Mouse (Mus musculus): ENCODE data around the gene Gtf2h1.
"Not testable (repeated sequence)": the region's sequence is repeated elsewhere in the genome, so short reads cannot be mapped to it uniquely, and the experiment has no call there.

Gtf2h1 gene

GRCm38 (mm10) chr7:46795287-46796205 is at the start of gene Gtf2h1, which contains the start of gene Hps5:
Gtf2h1 (plus strand) TSS chr7:46796103.
Hps5 (minus strand) TSS chr7:46796064.
- DNase-seq (ENCODE audit: low read depth, low spot score), result peak; percentile 99

DNA sequence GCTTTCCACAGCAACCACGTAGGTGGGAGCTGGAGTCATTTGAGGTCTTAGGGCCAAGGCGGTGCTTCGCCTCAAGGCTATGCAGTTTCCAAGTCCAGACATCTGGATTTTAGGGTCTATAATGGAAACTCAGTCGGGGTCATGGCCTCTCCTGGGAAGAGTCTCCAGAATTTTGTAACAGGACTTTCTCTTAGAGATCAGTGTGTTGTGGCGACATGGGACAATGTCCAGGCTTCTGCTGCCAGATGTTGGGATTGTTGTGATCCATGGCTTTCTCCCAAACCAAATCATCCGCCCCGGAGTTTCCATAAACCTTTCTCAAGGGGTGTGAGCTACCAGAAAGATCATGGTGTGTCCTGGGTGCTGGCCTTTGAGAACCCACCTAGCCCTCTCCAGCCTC is 49.5 kb upstream of the Gtf2h1 start:
- DNase-seq (ENCODE audit: low read depth, low spot score), result no peak

DNA sequence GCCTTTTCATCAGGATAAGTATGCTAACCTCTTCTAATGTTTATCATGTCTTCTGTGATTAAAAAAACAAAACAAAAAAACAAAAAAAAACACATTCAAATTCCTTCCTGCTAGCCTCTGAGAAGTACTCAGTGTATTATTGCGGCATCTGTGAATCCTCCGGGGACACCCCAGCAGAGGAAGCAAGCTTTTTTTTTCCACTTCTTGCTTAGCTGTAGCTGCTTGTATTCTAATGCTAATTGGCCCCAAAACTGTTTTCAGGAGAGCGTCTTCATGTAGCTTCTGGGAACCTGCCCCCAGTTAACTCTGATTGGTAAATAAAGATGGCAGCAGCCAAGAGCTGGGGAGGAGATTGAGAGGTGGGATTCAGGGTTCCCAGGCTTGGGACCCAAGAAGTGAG is 47.4 kb upstream of the Gtf2h1 start:
- DNase-seq (ENCODE audit: low read depth, low spot score), result no peak

GRCm38 (mm10) chr7:46751490-46751889 is 44.4 kb upstream of the Gtf2h1 start, which contains the start of gene Saa2:
Saa2 (plus strand) TSS chr7:46751790.
- no peak for DNase-seq (ENCODE audit: low read depth, low spot score)

DNA sequence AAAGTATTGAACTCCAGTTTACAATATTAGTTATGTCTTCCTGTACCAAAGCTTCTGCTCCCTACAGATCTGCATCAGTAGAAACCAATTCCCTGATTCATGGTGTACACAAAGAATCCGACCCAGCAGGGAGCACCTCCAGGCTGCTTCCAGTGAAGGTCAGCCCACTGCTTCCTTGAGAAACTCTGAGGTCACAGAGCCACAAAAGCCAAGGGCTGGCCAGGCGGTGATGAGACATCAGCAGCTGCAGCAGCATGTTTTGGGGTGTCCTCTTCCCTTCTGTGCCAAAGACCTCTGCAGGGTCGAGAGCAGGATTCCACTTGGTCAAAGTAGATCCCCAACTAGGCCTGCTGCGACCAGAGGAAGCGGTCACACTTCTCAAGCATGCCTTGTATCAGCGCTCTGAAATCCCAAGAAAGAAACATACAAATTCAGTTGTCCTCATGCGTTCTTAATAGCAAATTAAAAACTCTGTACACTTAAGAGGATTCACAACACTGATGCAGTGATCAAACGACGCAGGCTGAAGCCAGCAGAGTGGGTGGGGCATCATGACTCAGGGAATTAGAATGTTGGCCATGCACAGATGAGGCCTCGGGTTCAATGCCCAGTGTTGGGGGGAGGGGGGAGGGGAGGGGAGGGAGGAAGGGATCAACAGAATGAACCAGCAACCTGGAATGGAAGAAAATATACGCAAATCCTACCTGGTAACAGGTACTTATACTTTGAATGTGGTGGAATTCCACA is 34.7 kb upstream of the Gtf2h1 start:
- DNase-seq (ENCODE audit: low read depth, low spot score), result no peak

DNA sequence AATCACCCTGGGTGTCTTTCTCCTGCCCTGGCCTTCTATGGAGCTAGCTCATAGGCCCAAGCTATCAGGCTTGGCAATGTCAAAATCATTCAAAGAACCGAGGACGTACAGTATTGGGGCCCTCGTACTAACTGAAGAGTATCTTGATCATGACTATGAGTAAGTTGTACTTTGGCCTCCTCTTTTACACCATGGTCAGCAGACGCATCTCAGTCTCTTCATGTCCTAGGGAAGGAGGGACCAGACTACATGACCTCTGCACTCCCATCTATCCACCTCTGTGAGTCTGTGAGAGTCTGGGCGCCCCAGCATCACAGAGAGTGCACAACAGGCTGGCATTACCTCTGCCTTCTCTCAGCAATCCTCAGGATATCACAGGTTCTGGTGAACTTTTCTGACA is 33.3 kb upstream of the Gtf2h1 start:
- DNase-seq (ENCODE audit: low read depth, low spot score), result no peak

- DNase-seq (ENCODE audit: low read depth, low spot score), result no peak
These were observed 31.2 kb upstream of the Gtf2h1 start for GRCm38 (mm10) chr7:46764672-46765071.

- no peak for DNase-seq (ENCODE audit: low read depth, low spot score)
These were observed 28.5 kb upstream of the Gtf2h1 start for GRCm38 (mm10) chr7:46767371-46767770.

DNA sequence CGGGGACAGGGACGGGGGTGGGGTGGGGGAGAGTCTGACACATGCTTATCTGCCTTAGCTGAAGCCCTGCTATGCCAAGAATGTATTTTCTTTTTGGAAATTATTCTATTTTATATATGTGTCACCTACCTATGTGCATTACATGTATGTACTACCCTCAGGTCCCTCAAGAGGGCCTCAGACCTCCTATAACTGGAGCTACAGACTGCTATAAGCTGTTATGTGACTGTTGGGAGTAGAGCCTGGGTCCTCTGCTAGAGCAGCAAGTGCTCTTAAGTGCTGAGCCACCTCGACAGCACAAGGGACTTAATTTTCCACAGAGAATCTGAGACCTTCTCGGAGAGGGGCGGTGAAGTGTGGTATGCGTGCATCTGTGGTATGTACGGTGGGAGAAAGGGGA is 27.5 kb upstream of the Gtf2h1 start:
- no peak for DNase-seq (ENCODE audit: low read depth, low spot score)

GRCm38 (mm10) chr7:46770706-46771105 is 25.2 kb upstream of the Gtf2h1 start:
- DNase-seq (ENCODE audit: low read depth, low spot score), result peak; percentile 56

DNA sequence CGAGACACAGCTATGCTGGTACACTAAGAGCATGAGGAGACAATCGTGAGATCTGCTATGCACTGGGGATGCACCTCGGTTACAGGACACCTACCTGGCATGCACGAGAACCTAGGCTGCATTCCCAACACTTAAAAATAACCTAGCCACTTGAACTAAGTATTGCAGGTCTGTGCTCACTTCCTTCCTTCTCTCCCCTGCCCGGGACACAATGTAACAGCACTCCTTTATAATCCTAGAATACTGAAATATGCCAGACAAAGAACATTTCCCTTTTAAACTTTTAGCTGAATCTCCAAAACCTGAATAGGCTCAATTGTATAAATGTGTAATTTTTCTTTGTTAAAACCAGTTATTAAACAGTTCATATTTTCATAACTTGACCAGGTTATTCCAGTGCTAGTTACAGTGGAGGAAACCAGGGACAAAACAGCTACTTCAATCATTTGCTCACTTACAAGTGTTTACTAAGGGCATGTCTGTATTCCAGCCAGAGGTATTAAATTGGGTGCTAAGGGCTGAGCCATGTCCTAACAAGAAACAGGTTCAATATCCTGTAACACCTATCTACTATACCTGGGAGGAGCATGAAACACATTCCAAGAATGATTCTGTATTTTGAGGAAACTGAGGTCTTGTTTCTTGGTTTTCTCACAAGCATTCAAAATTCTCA is 6.6 kb upstream of the Gtf2h1 start:
- no peak for DNase-seq (ENCODE audit: low read depth, low spot score)

DNA sequence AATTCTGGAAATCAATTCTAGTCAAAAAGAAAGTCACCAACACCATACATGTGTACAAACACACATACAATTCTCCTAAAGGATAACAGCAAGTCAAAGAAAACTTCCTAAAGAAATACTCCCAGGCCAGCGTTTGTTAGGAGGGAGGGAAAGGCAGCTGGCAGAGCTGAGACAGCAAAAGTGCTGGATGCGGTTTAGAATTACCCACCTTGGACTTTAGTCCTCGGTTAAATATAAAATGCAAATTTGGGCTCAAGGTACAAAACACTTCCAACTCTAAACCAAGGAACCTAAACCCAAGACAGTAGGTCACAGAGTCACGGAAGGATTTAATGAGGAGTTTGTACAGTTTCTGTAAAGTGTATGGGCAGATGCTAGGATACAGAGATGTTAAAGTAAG is 2.0 kb upstream of the Gtf2h1 start:
- DNase-seq (ENCODE audit: low read depth, low spot score), result no peak

GRCm38 (mm10) chr7:46796206-46796679 is 340 bp downstream of the Gtf2h1 start:
- DNase-seq (ENCODE audit: low read depth, low spot score), result no peak

DNA sequence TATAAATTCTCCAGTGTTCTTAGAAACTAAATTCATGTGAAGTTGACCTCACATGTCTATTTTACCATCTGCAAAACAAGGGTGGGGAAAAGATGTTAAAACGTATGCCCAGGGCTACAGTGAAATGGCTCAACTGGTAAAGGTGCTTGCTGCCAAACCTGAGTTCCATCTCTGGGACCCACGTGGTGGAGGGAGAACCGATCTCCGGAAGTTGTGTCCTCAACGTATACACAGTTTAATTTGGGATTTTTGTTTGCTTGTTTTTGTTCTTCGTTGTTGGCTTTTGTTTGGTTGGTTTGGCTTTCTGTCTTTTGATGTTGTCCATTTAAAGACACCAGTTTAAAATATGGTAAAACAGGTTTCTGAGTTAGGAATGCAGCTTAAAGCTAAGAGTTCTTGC is 876 bp downstream of the Gtf2h1 start:
- no peak for DNase-seq (ENCODE audit: low read depth, low spot score)

GRCm38 (mm10) chr7:46810325-46810724 is 14.4 kb downstream of the Gtf2h1 start:
- DNase-seq (ENCODE audit: low read depth, low spot score), result no peak

GRCm38 (mm10) chr7:46814012-46814411 is 18.1 kb downstream of the Gtf2h1 start:
- no peak for DNase-seq (ENCODE audit: low read depth, low spot score)

GRCm38 (mm10) chr7:46820876-46821632 is 25.2 kb downstream of the Gtf2h1 start:
- not testable (repeated sequence) for DNase-seq (ENCODE audit: low read depth, low spot score)

DNA sequence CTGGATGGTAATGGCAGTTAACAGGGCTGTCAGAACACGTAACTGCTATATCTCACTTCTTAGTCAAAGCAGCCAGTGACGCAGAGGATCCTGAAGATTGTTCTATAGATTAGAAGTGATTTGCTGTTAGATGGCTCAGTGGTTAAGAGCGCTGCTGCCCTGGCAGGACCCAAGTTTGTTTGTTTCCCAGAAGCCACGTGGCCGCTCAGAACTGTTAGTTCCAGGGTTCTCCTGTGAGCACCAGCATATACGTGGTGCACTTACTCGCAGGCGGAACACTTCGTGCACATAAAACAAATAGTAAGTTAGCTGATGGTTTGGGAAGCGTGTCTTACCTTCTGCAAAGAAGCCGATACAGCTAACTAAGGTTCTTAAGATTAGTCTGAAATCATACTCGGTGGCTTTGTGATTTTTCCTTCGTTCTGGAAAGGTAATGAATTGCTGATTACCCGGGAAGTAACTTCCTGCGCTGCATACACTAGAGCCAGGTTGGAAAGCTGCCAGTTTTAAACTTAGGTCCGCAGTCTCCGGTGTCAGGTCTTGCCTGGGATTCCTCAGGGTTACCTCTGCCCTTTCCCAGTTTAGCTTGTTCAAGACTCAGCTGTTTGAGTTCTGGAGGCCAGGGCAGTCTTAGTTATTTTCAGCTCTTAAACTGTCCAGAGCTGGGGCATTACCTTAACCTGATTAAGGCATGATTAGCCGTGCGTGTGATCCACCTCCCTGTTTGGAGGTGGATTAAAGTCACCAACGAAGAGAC is 31.3 kb downstream of the Gtf2h1 start:
- peak; percentile 30 for DNase-seq (ENCODE audit: low read depth, low spot score)

DNA sequence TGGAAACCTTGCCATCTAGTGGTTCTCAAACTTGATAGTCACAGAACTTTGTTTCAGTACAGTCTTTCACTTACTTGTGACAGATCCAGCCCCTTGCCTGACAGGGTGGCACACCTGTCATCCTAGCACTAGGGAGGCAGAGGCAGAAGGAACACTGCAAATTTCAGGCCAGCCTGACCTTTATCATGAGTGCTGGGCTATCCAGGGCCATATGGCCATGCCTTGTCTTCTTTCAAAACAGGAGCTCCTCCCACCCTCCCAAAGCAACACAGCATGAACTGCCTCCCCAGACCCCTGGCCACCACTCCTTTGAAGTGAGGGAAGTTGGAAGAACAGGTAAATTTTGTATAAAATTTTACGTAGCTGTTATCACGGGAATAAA is 31.9 kb downstream of the Gtf2h1 start:
- no peak for DNase-seq (ENCODE audit: low read depth, low spot score)

DNA sequence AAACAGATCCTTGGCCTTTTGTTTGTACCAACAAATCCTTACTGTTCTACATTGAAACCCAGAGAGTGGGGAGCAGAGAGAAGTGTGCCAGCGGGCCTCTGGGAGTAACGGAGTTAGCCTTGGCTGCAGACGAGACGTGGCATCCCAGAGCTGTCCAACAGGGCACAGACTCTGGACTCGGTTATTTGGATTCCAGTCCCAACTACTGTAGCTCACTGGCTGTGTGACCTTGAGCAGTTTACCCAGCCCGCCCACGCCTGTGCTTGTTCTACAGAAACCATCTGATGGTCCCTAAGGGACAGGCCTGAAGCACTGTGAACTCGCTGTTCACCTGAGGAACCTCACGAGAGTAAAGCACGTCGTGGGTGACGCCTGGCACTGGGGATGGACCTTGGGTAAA is 34.0 kb downstream of the Gtf2h1 start:
- DNase-seq (ENCODE audit: low read depth, low spot score), result no peak
